Mouse (Mus musculus) CH12.LX (cell line): ENCODE results near the gene Ildr1.

Source experiments
- CHD2 ChIP-seq: IDR thresholded peaks from 2 replicates; pipeline ENCODE4 v1.6.1; 2011; ENCODE audit warnings: low read length, improper control_type of control experiment
- CTCF ChIP-seq, 2 experiments: IDR thresholded peaks in 1 of 2; conservative IDR thresholded peaks in 1 of 2; 2 replicates each; pipeline ENCODE4 v1.5.1; 2011 to 2012; ENCODE audit warnings: low read depth in 2 of 2, low read length in 2 of 2, improper control_type of control experiment in 1 of 2, inconsistent platforms in 1 of 2, mild to moderate bottlenecking in 1 of 2, moderate library complexity in 1 of 2
- EP300 ChIP-seq: IDR thresholded peaks from 2 replicates; pipeline ENCODE4 v1.6.1; 2011; ENCODE audit warnings: low read length, improper control_type of control experiment
- HCFC1 ChIP-seq: IDR thresholded peaks from 2 replicates; pipeline ENCODE4 v1.6.1; 2012; ENCODE audit warnings: low read depth, mild to moderate bottlenecking, inconsistent platforms, low read length, improper control_type of control experiment
- JUND ChIP-seq: conservative IDR thresholded peaks from 2 replicates; pipeline ENCODE4 v1.6.1; 2011; ENCODE audit warnings: low read depth, low read length, improper control_type of control experiment
- MAX ChIP-seq: IDR thresholded peaks from 2 replicates; pipeline ENCODE4 v1.6.1; 2011; ENCODE audit warnings: low read length, improper control_type of control experiment
- POLR2A ChIP-seq: IDR thresholded peaks from 2 replicates; pipeline ENCODE4 v1.6.1; 2011; ENCODE audit warnings: low read depth, mild to moderate bottlenecking, improper control_type of control experiment, low read length
- POLR2AphosphoS2 ChIP-seq: IDR thresholded peaks from 2 replicates; pipeline ENCODE4 v1.6.1; 2011; ENCODE audit warnings: low read depth, low read length, improper control_type of control experiment
- SIN3A ChIP-seq: IDR thresholded peaks from 2 replicates; pipeline ENCODE4 v1.6.1; 2012; ENCODE audit warnings: low read length, improper control_type of control experiment, inconsistent platforms
- TBP ChIP-seq: conservative IDR thresholded peaks from 2 replicates; pipeline ENCODE4 v1.6.1; 2011; ENCODE audit warnings: low read depth, low read length, improper control_type of control experiment
- USF2 ChIP-seq: conservative IDR thresholded peaks from 2 replicates; pipeline ENCODE4 v1.6.1; 2011; ENCODE audit warnings: low read depth, low read length, improper control_type of control experiment

DNA sequence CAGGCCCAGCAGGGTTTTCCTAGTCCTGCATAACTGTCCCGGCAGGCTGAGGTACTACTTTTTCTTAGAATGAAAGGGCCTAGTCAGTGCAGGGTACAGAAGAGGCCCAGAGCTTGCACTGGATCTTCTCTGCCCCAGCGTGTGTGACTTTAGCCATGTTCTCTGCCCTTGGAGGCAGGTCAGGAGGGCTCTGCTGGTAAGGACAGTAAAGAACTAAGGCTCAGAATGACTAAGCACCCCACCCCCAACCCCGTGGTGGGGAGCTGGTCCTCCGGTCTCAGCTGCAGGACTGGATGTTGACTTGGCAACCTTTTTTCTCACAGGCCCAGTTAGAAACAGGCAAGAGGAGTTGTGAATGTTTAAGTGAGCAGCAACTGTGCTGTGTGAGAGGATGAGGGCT, 29.0 kb downstream of the Ildr1 start:
- TF ChIP-seq CTCF (conservative IDR thresholded peaks at IDR 0.05 in 1 of 2, IDR thresholded peaks at IDR 0.05 in 1 of 2; ENCODE audit: low read depth in 2 of 2, low read length in 2 of 2): no peak
- 0 out of 2 replicates have a peak, but pooled peaks have one; percentile 52 for TF ChIP-seq TBP
- TF ChIP-seq JUND: peak; percentile 97
- peak; percentile 75 for TF ChIP-seq MAX
- no peak for TF ChIP-seq USF2
- TF ChIP-seq SIN3A: peak; percentile 65; the same call in 1 of the 2 replicates
- peak; percentile 35; the same call in 1 of the 2 replicates for TF ChIP-seq POLR2A
- TF ChIP-seq EP300: peak; percentile 91
- TF ChIP-seq CHD2: peak; percentile 96
- peak; percentile 27; the same call in 1 of the 2 replicates for TF ChIP-seq HCFC1
- TF ChIP-seq POLR2AphosphoS2: no peak
